Mouse (Mus musculus) erythroblast, adult 5-6 weeks (primary cell): ENCODE data around the gene Ncbp3. TPM values are rescaled to one million over a fixed set of nuclear protein-coding genes. Genes with fewer than 3 reads are reported as not detected.
"Not testable (repeated sequence)": the region's sequence is repeated elsewhere in the genome, so short reads cannot be mapped to it uniquely, and the experiment has no call there.

ENCODE experiments used
- ATAC-seq: replicated peaks from 2 replicates; pipeline ENCODE4 v1.8.0; 2016; ENCODE audit warnings: moderate number of reproducible peaks, mild to moderate bottlenecking, moderate TSS enrichment, inconsistent platforms; ENCODE audit not compliant: poor library complexity, low FRiP score, severe bottlenecking
- total RNA-seq, 2 experiments: library from RNA; stranded (forward) in 1 of 2; stranded (reverse) in 1 of 2; fragments of 150-400 nt in 1 of 2; fragments of 200-764, 138-1000 nt in 1 of 2; gene quantifications; 2 replicates each; pipeline versions ENCODE4 v1.2.3 to v1.2.4; 2015 to 2017; ENCODE audit warnings: low replicate concordance in 2 of 2

Gene Ncbp3
- total RNA-seq, 2 experiments from 2014 or later: 3.7 to 7.3 TPM

DNA sequence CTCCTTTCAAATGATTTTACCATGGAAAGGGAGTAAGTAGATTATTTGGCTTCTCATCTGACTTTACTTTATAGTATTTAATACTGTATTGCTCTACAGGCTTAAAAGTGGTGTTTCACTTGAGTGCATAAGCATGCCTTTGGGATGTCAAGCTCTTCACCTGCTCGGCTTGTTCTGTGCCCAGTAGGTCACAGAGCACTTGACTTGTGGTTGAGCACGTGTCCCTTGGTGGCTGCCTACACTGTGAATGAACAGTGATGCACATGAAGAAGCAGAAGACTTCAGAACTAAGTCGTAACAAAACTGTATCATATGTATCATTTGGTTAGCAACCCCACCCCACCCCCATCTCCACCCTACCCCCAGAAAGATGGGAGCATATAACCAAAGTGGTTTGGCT is 32.7 kb downstream of the Ncbp3 start:
- ATAC-seq: no peak

DNA sequence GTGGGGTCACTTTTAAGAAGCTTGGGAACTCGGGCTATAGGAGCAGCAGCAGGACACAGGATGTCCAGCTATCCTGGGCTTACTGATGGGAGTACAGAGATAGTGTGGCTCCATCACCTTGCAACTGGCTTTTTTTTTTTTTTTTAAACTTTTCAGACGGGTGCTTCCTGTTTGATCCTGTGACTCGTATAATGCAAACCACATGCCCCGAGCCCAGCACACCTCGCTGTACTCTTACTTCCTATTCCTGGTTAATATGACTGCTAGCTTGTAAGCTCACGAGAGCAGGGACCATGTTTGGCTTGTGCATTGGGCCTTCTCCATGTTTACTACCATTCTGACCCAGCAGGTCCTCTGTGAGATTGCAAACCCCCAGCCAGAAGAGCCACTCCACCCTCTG is 36.7 kb downstream of the Ncbp3 start:
- no peak for ATAC-seq

GRCm38 (mm10) chr11:73084804-73085231 is 37.2 kb downstream of the Ncbp3 start:
- ATAC-seq: no peak

- no peak for ATAC-seq
Measured at GRCm38 (mm10) chr11:73085391-73085790, 37.8 kb downstream of the Ncbp3 start.

DNA sequence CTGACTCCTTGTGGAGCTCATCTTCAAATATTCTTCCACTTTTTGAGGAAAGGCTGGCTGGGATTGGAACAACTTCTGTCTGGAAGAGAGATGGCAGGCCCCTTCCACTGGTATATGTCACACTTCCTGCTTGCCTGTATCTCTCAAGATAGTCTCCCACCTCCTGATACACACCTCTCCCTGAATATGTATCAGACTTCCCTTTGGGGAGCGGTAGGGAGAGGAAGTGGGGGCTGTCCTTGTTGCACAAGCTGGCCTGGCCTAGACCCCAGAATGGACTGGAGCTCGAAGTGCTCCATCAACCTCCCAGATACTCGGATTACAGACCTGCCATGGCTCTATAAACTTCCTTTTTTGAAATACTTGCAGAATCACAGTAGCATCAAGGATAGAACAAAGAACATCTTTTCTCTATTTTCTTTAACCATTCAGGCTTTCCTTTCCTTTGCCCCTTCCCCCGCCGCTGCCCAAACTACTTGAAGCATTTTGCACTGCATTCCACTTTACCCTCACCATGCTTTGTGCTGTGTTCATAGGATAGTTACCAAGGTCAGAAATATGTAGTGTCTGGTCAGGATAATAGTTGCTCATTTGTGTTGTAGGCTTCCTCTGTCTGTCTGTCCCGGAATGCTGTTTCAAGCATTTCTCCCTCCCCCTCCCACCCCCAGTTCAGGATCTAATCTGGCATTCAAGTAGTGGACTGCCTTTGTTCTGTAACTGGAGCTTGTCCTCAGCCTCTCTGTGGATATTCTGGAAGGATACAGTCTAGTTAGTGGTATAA is 40.3 kb downstream of the Ncbp3 start:
- ATAC-seq: no peak

DNA sequence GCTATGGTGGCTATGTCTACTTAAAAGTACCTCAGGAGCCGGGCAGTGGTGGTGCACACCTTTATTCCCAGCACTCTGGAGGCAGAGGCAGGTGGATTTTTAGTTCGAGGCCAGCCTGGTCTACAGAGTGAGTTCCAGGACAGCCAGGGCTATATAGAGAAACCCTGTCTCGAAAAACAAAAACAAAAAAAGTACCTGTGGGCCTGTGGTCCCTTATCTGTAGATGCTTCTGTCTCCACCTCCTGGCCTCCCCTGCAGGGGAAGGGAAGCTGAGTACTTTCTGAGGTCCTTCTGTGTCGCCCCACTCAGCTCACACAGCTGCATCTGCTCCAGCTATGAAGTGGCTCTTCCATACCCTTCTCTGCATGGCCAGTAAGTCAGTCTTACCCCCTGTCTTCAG is 42.7 kb downstream of the Ncbp3 start, which contains the start of gene Itgae:
Gene Itgae, plus strand, starts transcription at position 301 of the 400 bp plus-strand sequence.
- ATAC-seq: no peak

GRCm38 (mm10) chr11:73090826-73091225 is 43.2 kb downstream of the Ncbp3 start:
- ATAC-seq: no peak

- ATAC-seq: no peak
Measured at GRCm38 (mm10) chr11:73092057-73092456, 44.5 kb downstream of the Ncbp3 start.

GRCm38 (mm10) chr11:73092877-73093276 is 45.3 kb downstream of the Ncbp3 start:
- no peak for ATAC-seq

GRCm38 (mm10) chr11:73094231-73094995 is 46.8 kb downstream of the Ncbp3 start:
- no peak for ATAC-seq

DNA sequence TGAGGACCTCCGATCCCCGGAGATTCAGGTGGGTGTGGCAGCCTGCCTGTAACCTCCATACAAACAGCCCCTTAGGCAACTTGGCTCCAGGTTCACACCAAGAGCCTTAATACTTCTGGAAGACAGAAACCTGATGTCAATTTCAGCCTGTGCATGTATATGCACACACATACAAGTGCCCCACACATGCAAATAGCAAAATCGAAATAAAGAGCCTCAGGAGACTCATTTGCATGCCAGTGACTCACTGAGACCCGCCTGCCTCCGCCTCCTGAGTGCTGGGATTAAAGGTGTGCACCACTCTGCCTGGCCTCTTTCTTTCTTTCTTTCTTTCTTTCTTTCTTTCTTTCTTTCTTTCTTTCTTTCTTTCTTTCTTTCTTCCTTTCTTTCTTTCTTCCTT is 51.3 kb downstream of the Ncbp3 start:
- ATAC-seq: no peak

GRCm38 (mm10) chr11:73099976-73100750 is 52.6 kb downstream of the Ncbp3 start:
- no peak for ATAC-seq

GRCm38 (mm10) chr11:73101308-73101707 is 53.7 kb downstream of the Ncbp3 start:
- ATAC-seq: no peak

DNA sequence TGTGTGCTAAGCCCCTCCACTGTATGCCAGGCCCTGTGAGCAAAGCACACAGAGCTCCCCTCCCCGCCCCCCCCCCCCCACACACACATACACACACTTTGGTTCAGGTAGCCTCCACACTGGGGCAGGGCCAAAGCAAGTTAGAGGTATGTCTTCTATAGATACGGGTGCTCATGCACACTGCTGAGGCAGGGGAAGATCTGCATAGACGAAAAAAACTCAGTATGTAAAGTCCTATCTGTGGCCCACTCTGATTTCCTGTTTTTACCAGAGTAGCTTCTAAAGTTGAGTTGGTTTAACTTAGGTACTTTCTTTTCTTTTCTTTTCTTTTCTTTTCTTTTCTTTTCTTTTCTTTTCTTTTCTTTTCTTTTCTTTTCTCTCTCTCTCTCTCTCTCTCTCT is 57.7 kb downstream of the Ncbp3 start:
- no peak for ATAC-seq

DNA sequence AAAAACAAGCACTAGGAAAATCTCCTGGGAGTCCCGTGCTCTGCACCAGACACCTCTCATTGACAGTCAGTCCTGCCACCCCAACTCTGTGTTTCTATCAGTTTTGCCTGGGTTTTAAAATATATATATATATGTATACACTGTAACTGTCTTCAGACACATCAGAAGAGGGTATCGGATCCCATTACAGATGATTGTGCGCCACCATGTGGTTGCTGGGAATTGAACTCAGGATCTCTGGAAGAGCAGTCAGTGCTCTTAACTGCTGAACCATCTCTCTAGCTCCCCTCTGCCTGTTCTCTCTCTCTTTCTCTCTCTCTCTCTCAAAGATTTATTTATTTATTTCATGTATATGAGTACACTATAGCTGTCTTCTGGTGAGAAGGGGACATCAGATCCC is 59.8 kb downstream of the Ncbp3 start:
- ATAC-seq: not testable (repeated sequence)

DNA sequence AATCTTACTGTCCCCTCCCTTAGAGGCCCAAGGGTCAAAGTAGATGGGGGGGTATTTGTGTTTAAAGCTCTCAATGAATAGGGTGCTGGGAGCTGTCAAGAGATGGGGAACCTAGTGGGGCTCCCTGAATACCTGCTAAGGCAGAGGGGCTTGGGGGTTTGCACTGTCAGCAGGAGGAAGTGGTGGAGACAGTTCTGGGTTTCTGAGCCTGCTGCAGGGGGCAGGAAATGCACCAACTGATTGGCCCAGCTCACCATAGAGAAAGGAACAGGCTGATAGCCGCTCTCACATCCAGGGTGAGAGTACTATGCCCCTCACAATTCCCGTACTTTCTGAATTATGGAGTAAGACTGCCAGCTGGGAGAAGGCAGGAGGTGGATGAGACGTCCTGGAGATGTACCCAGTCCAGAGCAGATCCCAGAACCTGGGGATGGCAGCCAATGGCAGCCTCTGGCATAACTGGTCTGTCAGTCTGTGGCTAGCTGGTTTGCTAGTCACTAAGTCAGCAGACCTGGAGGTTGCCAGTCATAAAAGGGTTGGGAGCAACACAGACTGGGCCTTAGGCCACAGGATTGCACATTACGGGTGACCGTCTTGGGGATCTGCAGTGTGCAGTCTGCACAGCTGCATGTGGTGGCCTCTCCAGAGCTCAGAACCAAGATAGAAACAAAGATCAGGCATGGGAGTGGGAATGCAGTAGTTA is 60.8 kb downstream of the Ncbp3 start:
- ATAC-seq: no peak

- no peak for ATAC-seq
Measured at GRCm38 (mm10) chr11:73108898-73109625, 61.5 kb downstream of the Ncbp3 start.

DNA sequence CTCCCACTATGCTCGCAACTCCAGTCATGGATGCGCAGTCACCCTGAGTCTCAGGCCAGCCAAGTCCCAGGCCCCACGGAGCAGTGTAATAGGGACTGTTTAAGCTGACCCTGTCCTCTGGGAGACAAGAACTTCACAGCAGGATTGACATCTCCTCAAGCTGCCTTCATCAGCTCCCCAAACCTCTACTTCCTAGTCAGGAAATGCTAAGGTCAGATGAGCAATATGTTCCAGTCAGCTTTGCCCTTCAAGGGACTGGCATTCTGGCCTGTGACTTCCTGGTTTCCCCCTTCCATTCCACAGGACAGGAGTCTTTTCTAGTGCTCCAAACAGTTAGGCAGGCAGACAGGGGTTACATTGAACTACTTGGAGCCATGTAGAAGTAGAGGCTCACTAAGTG is 62.4 kb downstream of the Ncbp3 start:
- no peak for ATAC-seq

DNA sequence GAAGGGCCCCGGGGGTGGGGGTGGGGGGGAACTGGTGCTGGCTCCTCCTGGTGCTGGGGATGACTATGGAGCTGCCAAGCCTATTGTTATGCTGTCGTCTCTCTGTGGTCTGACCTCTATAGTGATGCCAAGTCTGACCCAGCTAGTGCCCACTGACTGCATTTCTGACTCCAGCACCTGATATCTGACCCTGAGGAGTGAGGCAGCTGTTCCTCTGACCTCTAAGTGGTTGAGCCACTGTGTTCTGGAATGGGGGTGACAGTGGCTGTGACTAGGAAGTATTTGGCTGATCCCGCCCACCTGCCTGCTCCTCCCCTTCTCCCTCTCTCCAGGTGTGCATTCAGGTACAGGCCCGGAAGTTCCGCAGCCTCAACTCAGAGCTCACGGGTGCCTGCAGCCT is 63.8 kb downstream of the Ncbp3 start:
- no peak for ATAC-seq
